Mouse (Mus musculus) hematopoietic stem cell, adult 5-6 weeks (primary cell): ENCODE data around the gene Siva1. TPM values are rescaled to one million over a fixed set of nuclear protein-coding genes. Genes with fewer than 3 reads are reported as not detected.

Source experiments
- ATAC-seq, 2 experiments: fragments of 125-278 bp in 1 of 2; replicated peaks in 1 of 2; 2 replicates each; pipeline ENCODE4 v1.8.0; 2016 to 2017; ENCODE audit warnings: inconsistent platforms in 2 of 2, mild to moderate bottlenecking in 2 of 2, moderate number of reproducible peaks in 2 of 2, low read depth in 1 of 2, moderate TSS enrichment in 1 of 2; ENCODE audit not compliant: low FRiP score in 2 of 2, poor library complexity in 2 of 2, severe bottlenecking in 2 of 2, insufficient read depth in 1 of 2, low TSS enrichment in 1 of 2
- total RNA-seq: library from RNA; stranded (forward); fragments of 172-1452, 232-1000 nt; gene quantifications from 2 replicates; pipeline ENCODE4 v1.2.3, GENCODE M21; 2017

Siva1 gene
- total RNA-seq, 1 experiment from 2014 or later: 146 TPM

- no peak for ATAC-seq
Observed at GRCm38 (mm10) chr12:112694127-112694475, 49.6 kb downstream of the Siva1 start.

DNA sequence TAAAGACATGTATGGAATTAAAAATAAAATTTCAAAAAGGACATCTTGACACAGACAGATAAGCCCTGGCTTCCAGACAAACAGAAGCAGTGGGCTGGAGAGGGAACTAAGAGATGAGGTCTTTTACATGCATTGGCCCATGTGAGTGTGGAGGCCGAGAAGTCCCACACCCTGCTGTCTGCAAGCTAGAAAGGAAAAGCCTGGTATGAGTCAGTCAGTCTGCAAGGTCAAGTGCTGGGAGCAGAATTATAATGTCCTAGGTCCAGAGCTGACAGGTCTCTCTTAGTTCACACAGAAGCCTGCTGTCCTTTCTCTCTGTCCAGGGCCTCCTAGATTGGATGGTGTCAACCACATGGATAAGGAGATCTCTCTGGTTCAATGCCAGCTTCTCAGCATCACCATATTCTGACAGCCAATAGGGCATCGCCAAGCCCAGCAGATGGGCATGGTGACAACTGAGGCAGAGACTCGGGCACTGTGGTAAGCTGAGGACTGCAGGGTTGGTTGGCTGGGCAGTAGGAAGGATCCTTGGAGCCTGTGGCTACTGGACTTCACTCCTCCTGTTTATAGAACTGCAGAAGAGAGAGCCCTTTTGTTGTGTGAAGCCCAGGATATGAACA is 52.4 kb downstream of the Siva1 start:
- no peak for ATAC-seq

Other genes starting within 250 kb of the Siva1 start
- gene A530016L24Rik, start 155.2 kb upstream of the Siva1 start, total RNA-seq: not detected in 2 replicates
- gene Tmem179, start 127.9 kb upstream of the Siva1 start, total RNA-seq: not detected in 2 replicates
- 6.6 and 10.1 TPM in 2 replicates for gene Inf2, start 55.9 kb upstream of the Siva1 start, total RNA-seq
- 38.0 and 49.7 TPM in 2 replicates for gene Adssl1, start 24.6 kb upstream of the Siva1 start, total RNA-seq
- gene Akt1, start 30.2 kb downstream of the Siva1 start, total RNA-seq: 84.1 and 92.3 TPM in 2 replicates
- gene Zbtb42, start 34.1 kb downstream of the Siva1 start, total RNA-seq: 2.5 and 2.9 TPM in 2 replicates
- 7.3 and 7.4 TPM in 2 replicates for gene Cep170b, start 75.8 kb downstream of the Siva1 start, total RNA-seq
- gene Pld4, start 116.0 kb downstream of the Siva1 start, total RNA-seq: 3.1 and 13.6 TPM in 2 replicates
- gene Ahnak2, start 158.0 kb downstream of the Siva1 start, total RNA-seq: 0.45 TPM in 1 of 2 replicates, not detected in the other
- 0.75 and 2.0 TPM in 2 replicates for gene Clba1, start 164.3 kb downstream of the Siva1 start, total RNA-seq
- gene Cdca4, start 184.7 kb downstream of the Siva1 start, total RNA-seq: 51.3 and 54.0 TPM in 2 replicates
- 14.8 and 15.9 TPM in 2 replicates for gene Gpr132, start 223.5 kb downstream of the Siva1 start, total RNA-seq